Mouse (Mus musculus) ZHBTc4 (cell line): ENCODE data around the gene Crim1.

ENCODE experiments used
- DNase-seq: peaks from one replicate; pipeline ENCODE4 v3.0.0-alpha.2; 2011; ENCODE audit warnings: low read depth, low spot score

Crim1 gene

GRCm38 (mm10) chr17:78374756-78375155, 174.7 kb downstream of the Crim1 start:
- no peak for DNase-seq

GRCm38 (mm10) chr17:78376587-78376986, 176.5 kb downstream of the Crim1 start:
- DNase-seq: no peak

GRCm38 (mm10) chr17:78379079-78379729, 179.2 kb downstream of the Crim1 start:
- DNase-seq: no peak

GRCm38 (mm10) chr17:78379730-78380245, 179.7 kb downstream of the Crim1 start:
- no peak for DNase-seq

- no peak for DNase-seq
Observed at GRCm38 (mm10) chr17:78382321-78382720, 182.3 kb downstream of the Crim1 start.

- DNase-seq: no peak
Observed at GRCm38 (mm10) chr17:78387665-78388064, 187.6 kb downstream of the Crim1 start.

GRCm38 (mm10) chr17:78388101-78388847, 188.2 kb downstream of the Crim1 start:
- no peak for DNase-seq

- no peak for DNase-seq
Observed at GRCm38 (mm10) chr17:78389573-78389972, 189.5 kb downstream of the Crim1 start.

- DNase-seq: no peak
Observed at GRCm38 (mm10) chr17:78392401-78393087, 192.5 kb downstream of the Crim1 start.

- DNase-seq: no peak
Observed at GRCm38 (mm10) chr17:78400130-78400840, 200.2 kb downstream of the Crim1 start.

GRCm38 (mm10) chr17:78401311-78401710, 201.3 kb downstream of the Crim1 start:
- no peak for DNase-seq

GRCm38 (mm10) chr17:78401713-78402112, 201.7 kb downstream of the Crim1 start:
- DNase-seq: no peak

- no peak for DNase-seq
Observed at GRCm38 (mm10) chr17:78402174-78402573, 202.1 kb downstream of the Crim1 start.

GRCm38 (mm10) chr17:78403229-78403628, 203.2 kb downstream of the Crim1 start:
- no peak for DNase-seq

GRCm38 (mm10) chr17:78403804-78404203, 203.8 kb downstream of the Crim1 start:
- no peak for DNase-seq

GRCm38 (mm10) chr17:78405336-78405735, 205.3 kb downstream of the Crim1 start:
- DNase-seq: no peak

- no peak for DNase-seq
Observed at GRCm38 (mm10) chr17:78406854-78407253, 206.8 kb downstream of the Crim1 start.

- DNase-seq: peak; percentile 51
Observed at GRCm38 (mm10) chr17:78407581-78407980, 207.5 kb downstream of the Crim1 start.

- no peak for DNase-seq
Observed at GRCm38 (mm10) chr17:78408386-78408785, 208.3 kb downstream of the Crim1 start.

- no peak for DNase-seq
Observed at GRCm38 (mm10) chr17:78409900-78410299, 209.9 kb downstream of the Crim1 start.

GRCm38 (mm10) chr17:78415255-78415654, 215.2 kb downstream of the Crim1 start:
- no peak for DNase-seq
